Mouse (Mus musculus) liver, postnatal 0 days (tissue): ENCODE results near the gene Ptdss2. TPM values are rescaled to one million over a fixed set of nuclear protein-coding genes. Genes with fewer than 3 reads are reported as not detected.

Experiments
- ATAC-seq: fragments of 200-750 bp; cut with Nextera tagmentation; 2 replicates; pipeline ENCODE4 v1.8.0; 2017; ENCODE audit warnings: mild to moderate bottlenecking, moderate library complexity
- DNase-seq: peaks from one replicate; pipeline ENCODE4 v3.0.0-alpha.2; 2016
- H3K27ac ChIP-seq: fragments of 300-500 bp; sonication (generic); 2 replicates; pipeline ENCODE4 v1.5.1; 2014; ENCODE audit warnings: antibody characterized with exemption, moderate library complexity, mild to moderate bottlenecking, low read depth
- H3K27me3 ChIP-seq: fragments of 300-500 bp; sonication (generic); 2 replicates; pipeline ENCODE4 v1.6.1; 2014; ENCODE audit warnings: low read length, control low read depth, mixed read lengths; ENCODE audit not compliant: insufficient read depth
- H3K36me3 ChIP-seq: fragments of 300-500 bp; sonication (generic); replicated peaks from 2 replicates; pipeline ENCODE4 v1.6.1; 2014; ENCODE audit warnings: mild to moderate bottlenecking, control low read depth, low read length, moderate library complexity, mixed read lengths; ENCODE audit not compliant: insufficient read depth
- H3K4me1 ChIP-seq: fragments of 300-500 bp; sonication (generic); 2 replicates; pipeline ENCODE4 v1.6.1; 2014; ENCODE audit warnings: antibody characterized with exemption, mild to moderate bottlenecking, control low read depth; ENCODE audit not compliant: insufficient read depth
- H3K4me2 ChIP-seq: fragments of 300-500 bp; sonication (generic); 2 replicates; pipeline ENCODE4 v1.6.1; 2014; ENCODE audit warnings: low read depth, mild to moderate bottlenecking, low read length, moderate library complexity, mixed read lengths
- H3K4me3 ChIP-seq: fragments of 300-500 bp; sonication (generic); 2 replicates; pipeline ENCODE4 v1.5.1; 2014; ENCODE audit warnings: low read depth, low read length
- H3K9ac ChIP-seq: fragments of 300-500 bp; sonication (generic); replicated peaks from 2 replicates; pipeline ENCODE4 v1.6.1; 2014; ENCODE audit warnings: mild to moderate bottlenecking, moderate library complexity
- H3K9me3 ChIP-seq: fragments of 300-500 bp; sonication (generic); 2 replicates; pipeline ENCODE4 v1.6.1; 2016; ENCODE audit warnings: mild to moderate bottlenecking, control low read depth, low read length, mixed read lengths
- CTCF ChIP-seq: sonication (generic); IDR thresholded peaks from 2 replicates; pipeline ENCODE4 v1.5.1; 2016; ENCODE audit warnings: antibody characterized with exemption, low read depth
- EP300 ChIP-seq: IDR thresholded peaks from 2 replicates; pipeline ENCODE4 v1.6.1; 2016; ENCODE audit warnings: antibody characterized with exemption, low read depth, mild to moderate bottlenecking
- WGBS: fragments of 180-500 bp; shearing (Covaris S2); extraction: QIAGEN DNeasy Blood & Tissue Kit; methylation state at CpG from one replicate; pipeline ENCODE4 v1.1.7; 2014; ENCODE audit not compliant: insufficient replicate concordance; 5-methylcytosine and 5-hydroxymethylcytosine counted together
- polyA plus RNA-seq: library from polyadenylated mRNA; unstranded; fragments of >200 nt; fragmentation: Nextera tagmentation; extraction: Ambion mirVana; gene quantifications from 2 replicates; pipeline ENCODE4 v1.2.1, GENCODE M21; 2015

The Ptdss2 gene
- polyA plus RNA-seq, 1 experiment from 2014 or later: 71.0 TPM

DNA sequence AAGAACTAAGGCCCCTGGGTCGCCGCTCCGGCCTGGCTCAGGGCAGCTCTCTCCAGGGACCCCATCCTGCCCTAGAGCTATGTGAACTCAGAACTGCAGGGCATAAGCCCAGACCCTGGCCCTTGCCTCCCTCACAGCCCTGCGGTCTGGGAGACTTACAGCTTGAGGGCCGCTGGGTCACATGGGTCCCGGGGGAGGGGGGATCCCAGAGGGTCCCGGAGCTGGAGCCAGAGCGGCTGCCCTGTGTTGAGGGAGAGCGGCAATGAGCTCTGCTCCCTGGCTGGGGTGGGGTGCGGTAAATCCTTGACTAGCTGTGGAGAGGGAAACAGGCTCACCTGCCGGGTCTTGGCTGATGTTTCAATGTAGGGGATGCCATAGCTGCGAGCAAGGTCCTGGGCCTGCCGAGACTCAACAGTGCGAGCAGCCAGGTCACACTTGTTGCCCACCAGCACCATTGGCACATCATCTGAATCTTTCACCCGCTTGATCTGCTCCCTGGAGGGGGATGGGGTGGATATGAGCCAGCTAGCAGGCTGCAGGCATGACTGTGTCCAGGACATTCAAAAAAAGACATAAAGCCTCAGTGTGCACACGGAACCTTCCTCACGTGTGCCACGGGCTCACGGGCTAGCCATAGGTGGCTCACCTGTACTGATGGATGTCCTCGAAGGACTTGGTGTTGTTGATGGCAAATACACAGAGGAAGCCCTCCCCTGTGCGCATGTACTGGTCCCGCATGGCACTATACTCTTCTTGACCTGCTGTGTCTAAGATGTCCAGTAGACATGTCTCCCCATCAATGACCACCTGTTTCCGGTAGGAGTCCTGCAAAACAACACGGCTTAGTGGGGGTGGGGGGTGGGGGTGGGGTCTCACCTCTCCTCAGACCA, 69.9 kb downstream of the Ptdss2 start:
- ATAC-seq (no peak), DNase-seq (no peak)
- TF ChIP-seq EP300 (no peak), CTCF (no peak)
- H3K4me3 ChIP-seq: no peak overlapping the region
- no peak overlapping the region for H3K27ac ChIP-seq
- H3K4me1 ChIP-seq: peaks cover 29% of the 10 kb centered on the region
- no peaks in the 10 kb centered on the region for H3K27me3 ChIP-seq
- H3K36me3 ChIP-seq: peaks cover 32% of the 10 kb centered on the region
- peak overlapping the region; percentile 100 for H3K4me2 ChIP-seq
- no peaks in the 10 kb centered on the region for H3K9me3 ChIP-seq
- WGBS: 91% methylated on average over 24 of the region's 24 CpGs
- peak overlapping the region; percentile 16; the same call in 1 of the 2 replicates for H3K9ac ChIP-seq

GRCm38 (mm10) chr7:141192776-141193347, 70.7 kb downstream of the Ptdss2 start:
- ATAC-seq (no peak), DNase-seq (no peak)
- Histone ChIP-seq H3K4me3 (peak overlapping the region; percentile 95), H3K27ac (peak overlapping the region; percentile 91), H3K4me2 (peak overlapping the region; percentile 100), H3K36me3 (peaks cover 32% of the 10 kb centered on the region), H3K9me3 (no peaks in the 10 kb centered on the region), H3K4me1 (peaks cover 29% of the 10 kb centered on the region), H3K27me3 (no peaks in the 10 kb centered on the region), H3K9ac (peak overlapping the region; percentile 96)
- WGBS: 24% methylated on average over 12 of the region's 12 CpGs
- TF ChIP-seq EP300 (no peak), CTCF (no peak)

DNA sequence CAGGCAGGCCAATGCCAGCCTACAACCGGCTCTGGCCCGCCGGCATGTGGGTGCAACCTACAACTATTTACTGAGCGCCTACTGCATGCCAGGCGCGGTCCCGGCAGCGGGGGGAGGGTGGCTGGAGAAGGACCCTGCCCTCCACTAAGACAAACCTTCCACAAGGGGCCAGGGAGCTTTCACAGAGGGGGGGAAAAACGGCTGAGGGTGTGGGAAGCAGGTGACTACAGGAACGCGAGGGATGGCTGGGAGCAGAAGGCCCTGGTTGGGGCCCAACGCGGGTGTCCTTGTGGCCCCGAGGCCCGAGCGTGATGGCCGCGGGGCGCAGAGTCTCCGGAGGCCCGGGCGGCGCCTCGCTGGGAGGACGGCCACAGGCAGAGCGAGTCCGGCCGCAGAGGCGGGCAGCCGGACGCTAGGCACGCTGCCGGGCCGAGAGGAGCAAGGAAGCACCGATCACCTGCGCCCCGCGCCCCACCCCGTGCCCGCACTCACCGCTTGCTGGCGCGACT, 71.2 kb downstream of the Ptdss2 start:
- H3K27ac ChIP-seq: peak overlapping the region; percentile 91
- H3K4me1 ChIP-seq: peaks cover 31% of the 10 kb centered on the region
- ATAC-seq: peak; percentile 9
- peak overlapping the region; percentile 100 for H3K4me2 ChIP-seq
- H3K36me3 ChIP-seq: peaks cover 32% of the 10 kb centered on the region
- H3K27me3 ChIP-seq: no peaks in the 10 kb centered on the region
- peak overlapping the region; percentile 96 for H3K9ac ChIP-seq
- under 1% methylated on average over 35 of the region's 43 CpGs for WGBS
- no peak for TF ChIP-seq CTCF
- TF ChIP-seq EP300: no peak
- DNase-seq: peak; percentile 62
- no peaks in the 10 kb centered on the region for H3K9me3 ChIP-seq
- peak overlapping the region; percentile 95 for H3K4me3 ChIP-seq

DNA sequence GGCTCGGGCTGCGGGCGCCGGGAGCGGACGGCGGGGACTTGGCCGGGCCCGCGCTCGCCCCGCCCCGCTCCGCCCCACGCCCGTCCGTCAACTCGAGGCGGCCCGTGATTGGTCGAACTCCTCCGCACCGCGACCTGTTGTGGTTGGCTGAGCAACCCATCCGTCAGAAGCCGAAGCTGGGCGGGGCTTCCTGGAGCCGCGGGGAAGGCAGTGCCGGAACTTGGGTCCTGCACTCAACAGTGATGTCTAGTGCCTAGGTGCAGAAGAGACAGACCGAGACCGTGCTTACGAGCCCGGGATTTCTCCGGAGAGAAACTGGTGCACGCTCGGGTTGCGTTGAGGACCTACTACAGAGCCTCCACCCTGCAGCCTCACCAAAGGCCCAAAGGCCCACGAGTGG, 71.8 kb downstream of the Ptdss2 start, which contains the start of the genes Hras and Lrrc56:
TSS of gene Hras (minus strand) at position 58 of the 400 bp plus-strand sequence.
TSS of gene Lrrc56 (plus strand) at position 210 of the 400 bp plus-strand sequence.
- Histone ChIP-seq H3K36me3 (peaks cover 32% of the 10 kb centered on the region), H3K4me1 (peaks cover 33% of the 10 kb centered on the region), H3K9ac (peak within 1 kb of the TSS; percentile 96), H3K9me3 (no peaks in the 10 kb centered on the region), H3K4me2 (peak within 1 kb of the TSS; percentile 100), H3K4me3 (peak within 1 kb of the TSS; percentile 95), H3K27ac (peak within 1 kb of the TSS; percentile 91), H3K27me3 (no peaks in the 10 kb centered on the region)
- DNase-seq: peak; percentile 99
- no peak for TF ChIP-seq EP300
- no peak for TF ChIP-seq CTCF
- WGBS: under 1% methylated on average over 39 of the region's 39 CpGs
- ATAC-seq: peak; percentile 96

DNA sequence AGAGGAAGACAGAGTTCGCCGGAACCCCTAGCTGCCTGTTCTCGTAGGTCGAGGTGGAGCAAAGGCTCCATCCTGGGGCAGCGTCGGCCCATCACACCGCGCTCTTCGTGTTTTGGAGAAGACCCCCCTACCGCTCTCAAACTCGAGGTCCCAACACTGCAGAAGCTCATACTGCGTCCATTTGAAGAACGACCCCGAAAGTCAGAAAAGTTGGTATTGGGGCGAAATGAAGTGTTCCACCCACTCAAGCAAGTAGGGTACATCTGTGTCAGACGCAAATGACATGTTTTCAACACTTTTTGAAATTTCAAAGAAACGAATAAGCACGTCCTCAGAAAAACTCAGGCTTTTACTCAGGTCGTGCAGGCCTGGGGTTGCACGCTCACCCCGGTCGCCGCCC, 72.2 kb downstream of the Ptdss2 start:
- under 1% methylated on average over 23 of the region's 23 CpGs for WGBS
- TF ChIP-seq CTCF (no peak), EP300 (no peak)
- peak overlapping the region; percentile 91 for H3K27ac ChIP-seq
- H3K4me1 ChIP-seq: peaks cover 35% of the 10 kb centered on the region
- H3K4me2 ChIP-seq: peak overlapping the region; percentile 100
- no peaks in the 10 kb centered on the region for H3K9me3 ChIP-seq
- DNase-seq (no peak), ATAC-seq (no peak)
- peaks cover 27% of the 10 kb centered on the region for H3K36me3 ChIP-seq
- peak overlapping the region; percentile 96 for H3K9ac ChIP-seq
- no peaks in the 10 kb centered on the region for H3K27me3 ChIP-seq
- H3K4me3 ChIP-seq: peak overlapping the region; percentile 95

DNA sequence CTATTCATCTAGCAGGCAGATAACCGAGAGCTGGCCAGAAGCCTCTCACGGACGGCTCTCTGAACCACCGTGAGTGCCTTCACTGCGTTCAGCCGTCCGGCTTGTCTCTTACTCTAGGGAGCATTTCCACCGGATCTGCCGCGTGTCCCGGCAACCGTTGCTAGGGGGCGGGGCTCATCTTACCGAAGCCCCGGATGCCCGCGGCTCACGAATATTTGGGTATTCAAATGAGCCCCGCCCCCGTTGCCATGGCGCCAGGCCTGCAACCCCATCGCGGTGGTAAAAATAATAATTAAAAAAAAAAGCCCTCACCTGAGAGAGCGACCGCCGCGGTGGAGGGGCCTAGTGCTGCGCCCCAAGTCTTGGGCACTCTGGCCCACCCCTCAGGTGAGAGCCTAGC, 72.6 kb downstream of the Ptdss2 start:
- Histone ChIP-seq H3K9ac (peak overlapping the region; percentile 96), H3K4me2 (peak overlapping the region; percentile 100), H3K27ac (peak overlapping the region; percentile 91), H3K9me3 (no peaks in the 10 kb centered on the region), H3K4me1 (peaks cover 35% of the 10 kb centered on the region), H3K27me3 (no peaks in the 10 kb centered on the region), H3K4me3 (peak overlapping the region; percentile 95), H3K36me3 (peaks cover 25% of the 10 kb centered on the region)
- under 1% methylated on average over 28 of the region's 28 CpGs for WGBS
- DNase-seq (peak; percentile 95), ATAC-seq (peak; percentile 4; the same call in 1 of the 2 replicates)
- TF ChIP-seq EP300: no peak
- TF ChIP-seq CTCF: no peak
